Mouse (Mus musculus) embryonic fibroblast, embryonic 13.5 days (primary cell): Measurements from ENCODE around the gene Rap1gap.

Experiments
- CTCF ChIP-seq: IDR thresholded peaks from 2 replicates; pipeline ENCODE4 v1.5.1; 2011; ENCODE audit warnings: mild to moderate bottlenecking, control low read depth, low read length, moderate library complexity, borderline replicate concordance; ENCODE audit not compliant: insufficient read depth
- POLR2A ChIP-seq: IDR thresholded peaks from 2 replicates; pipeline ENCODE4 v1.6.1; 2011; ENCODE audit warnings: low read depth, mild to moderate bottlenecking, control low read depth, low read length, moderate library complexity

DNA sequence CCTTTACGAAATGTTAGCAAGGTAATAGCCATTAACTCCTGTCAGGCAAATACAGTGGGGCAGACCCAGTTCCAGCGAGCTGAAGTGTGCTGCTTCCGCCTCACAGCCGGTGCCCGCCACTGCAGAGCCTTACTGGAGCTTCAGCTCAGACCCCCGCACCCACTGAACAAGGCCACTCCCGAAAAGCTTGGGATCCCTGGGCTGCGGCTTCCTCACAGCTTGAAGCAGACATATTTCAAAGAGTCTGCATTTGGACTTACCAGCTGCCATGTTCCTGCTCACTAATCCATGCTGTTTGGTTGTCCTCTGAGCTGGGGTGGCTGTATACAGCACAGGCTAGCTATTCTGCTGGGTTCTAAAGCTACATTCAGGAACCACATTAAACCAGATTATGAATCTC lies 6.9 kb upstream of the Rap1gap start:
- TF ChIP-seq POLR2A (no peak), CTCF (no peak)
